Mouse (Mus musculus) liver, embryonic 15.5 days (tissue): Measurements from ENCODE around the gene 4930550C14Rik. TPM values are rescaled to one million over a fixed set of nuclear protein-coding genes. Genes with fewer than 3 reads are reported as not detected.
A peak's percentile ranks its signal among the peaks of the same experiment; 100 is the strongest.

Experiments
- ATAC-seq: fragments of 200-750 bp; cut with Nextera tagmentation; 2 replicates; pipeline ENCODE4 v1.8.0; 2017; ENCODE audit warnings: moderate number of reproducible peaks, mild to moderate bottlenecking, moderate library complexity; ENCODE audit not compliant: insufficient read depth
- H3K27ac ChIP-seq: fragments of 300-500 bp; sonication (generic); replicated peaks from 2 replicates; pipeline ENCODE4 v1.5.1; 2015; ENCODE audit warnings: mild to moderate bottlenecking, inconsistent platforms
- H3K27me3 ChIP-seq: fragments of 300-500 bp; sonication (generic); 2 replicates; pipeline ENCODE4 v1.6.1; 2015; ENCODE audit warnings: mild to moderate bottlenecking, inconsistent platforms
- H3K36me3 ChIP-seq: fragments of 300-500 bp; sonication (generic); replicated peaks from 2 replicates; pipeline ENCODE4 v1.6.1; 2015; ENCODE audit warnings: moderate library complexity, mild to moderate bottlenecking, inconsistent platforms
- H3K4me1 ChIP-seq: fragments of 300-500 bp; sonication (generic); replicated peaks from 2 replicates; pipeline ENCODE4 v1.6.1; 2015; ENCODE audit warnings: inconsistent platforms
- H3K4me2 ChIP-seq: fragments of 300-500 bp; sonication (generic); 2 replicates; pipeline ENCODE4 v1.6.1; 2015; ENCODE audit warnings: moderate library complexity, mild to moderate bottlenecking, inconsistent platforms
- H3K4me3 ChIP-seq: fragments of 300-500 bp; sonication (generic); replicated peaks from 2 replicates; pipeline ENCODE4 v1.5.1; 2015; ENCODE audit warnings: mild to moderate bottlenecking, inconsistent platforms
- H3K9ac ChIP-seq: fragments of 300-500 bp; sonication (generic); 2 replicates; pipeline ENCODE4 v1.6.1; 2015; ENCODE audit warnings: moderate library complexity, mild to moderate bottlenecking, inconsistent platforms
- H3K9me3 ChIP-seq: fragments of 300-500 bp; sonication (generic); replicated peaks from 2 replicates; pipeline ENCODE4 v1.6.1; 2016; ENCODE audit warnings: inconsistent platforms
- WGBS: fragments of 180-500 bp; shearing (Covaris S2); methylation state at CpG from one replicate; pipeline ENCODE4 v1.1.7; 2015; ENCODE audit warnings: mixed read lengths; ENCODE audit not compliant: insufficient replicate concordance; 5-methylcytosine and 5-hydroxymethylcytosine counted together
- polyA plus RNA-seq: library from polyadenylated mRNA; unstranded; fragments of >200 nt; fragmentation: Nextera tagmentation; extraction: Ambion mirVana; gene quantifications from 2 replicates; pipeline ENCODE4 v1.2.1, GENCODE M21; 2015

Gene 4930550C14Rik
- polyA plus RNA-seq, 1 experiment from 2014 or later = 0.88 TPM

GRCm38 (mm10) chr9:53404050-53404752 lies 2.1 kb downstream of the 4930550C14Rik start:
- Histone ChIP-seq H3K4me3 (no peak overlapping the region), H3K9ac (no peak overlapping the region), H3K9me3 (no peaks in the 10 kb centered on the region), H3K27me3 (no peaks in the 10 kb centered on the region), H3K27ac (no peak overlapping the region), H3K36me3 (no peaks in the 10 kb centered on the region), H3K4me2 (no peak overlapping the region), H3K4me1 (peaks cover 8% of the 10 kb centered on the region)
- WGBS = 68% methylated on average over 6 of the region's 6 CpGs
- no peak for ATAC-seq

- ATAC-seq = peak; percentile 49; the same call in 1 of the 2 replicates
- WGBS = 25% methylated on average over 21 of the region's 21 CpGs
- Histone ChIP-seq H3K4me1 (peaks cover 17% of the 10 kb centered on the region), H3K4me3 (peak overlapping the region; percentile 17), H3K36me3 (no peaks in the 10 kb centered on the region), H3K27ac (no peak overlapping the region), H3K4me2 (peak overlapping the region; percentile 49), H3K9me3 (no peaks in the 10 kb centered on the region), H3K27me3 (no peaks in the 10 kb centered on the region), H3K9ac (no peak overlapping the region)
Observed at GRCm38 (mm10) chr9:53404753-53405722, 2.9 kb downstream of the 4930550C14Rik start.

GRCm38 (mm10) chr9:53408548-53408947 lies 6.4 kb downstream of the 4930550C14Rik start:
- no peak for ATAC-seq
- Histone ChIP-seq H3K4me2 (no peak overlapping the region), H3K27ac (no peak overlapping the region), H3K4me1 (peaks cover 30% of the 10 kb centered on the region), H3K36me3 (no peaks in the 10 kb centered on the region), H3K9ac (no peak overlapping the region), H3K9me3 (no peaks in the 10 kb centered on the region), H3K27me3 (no peaks in the 10 kb centered on the region), H3K4me3 (no peak overlapping the region)
- WGBS = 56% methylated on average over 4 of the region's 4 CpGs

- Histone ChIP-seq H3K27me3 (no peaks in the 10 kb centered on the region), H3K4me1 (peaks cover 30% of the 10 kb centered on the region), H3K36me3 (no peaks in the 10 kb centered on the region), H3K9me3 (no peaks in the 10 kb centered on the region), H3K4me3 (no peak overlapping the region), H3K27ac (peak overlapping the region; percentile 51; the same call in 1 of the 2 replicates), H3K4me2 (peak overlapping the region; percentile 42), H3K9ac (no peak overlapping the region)
- no peak for ATAC-seq
- WGBS = 91% methylated on average over 2 of the region's 2 CpGs
Observed at GRCm38 (mm10) chr9:53408953-53409361, 6.8 kb downstream of the 4930550C14Rik start.

- H3K9ac ChIP-seq = no peak overlapping the region
- peak; percentile 82 for ATAC-seq
- no peaks in the 10 kb centered on the region for H3K27me3 ChIP-seq
- H3K36me3 ChIP-seq = no peaks in the 10 kb centered on the region
- H3K9me3 ChIP-seq = no peaks in the 10 kb centered on the region
- WGBS = 41% methylated on average over 3 of the region's 3 CpGs
- peak overlapping the region; percentile 51 for H3K27ac ChIP-seq
- H3K4me2 ChIP-seq = peak overlapping the region; percentile 42
- peaks cover 30% of the 10 kb centered on the region for H3K4me1 ChIP-seq
- H3K4me3 ChIP-seq = no peak overlapping the region
Observed at GRCm38 (mm10) chr9:53409427-53409826, 7.3 kb downstream of the 4930550C14Rik start.

- no peaks in the 10 kb centered on the region for H3K36me3 ChIP-seq
- H3K9me3 ChIP-seq = no peaks in the 10 kb centered on the region
- H3K27me3 ChIP-seq = no peaks in the 10 kb centered on the region
- peak overlapping the region; percentile 85 for H3K27ac ChIP-seq
- H3K9ac ChIP-seq = peak overlapping the region; percentile 35; the same call in 1 of the 2 replicates
- peak overlapping the region; percentile 19 for H3K4me3 ChIP-seq
- H3K4me1 ChIP-seq = peaks cover 30% of the 10 kb centered on the region
- ATAC-seq = peak; percentile 98
- WGBS = 14% methylated on average over 9 of the region's 9 CpGs
- peak overlapping the region; percentile 56 for H3K4me2 ChIP-seq
Observed at GRCm38 (mm10) chr9:53422133-53422896, 20.2 kb downstream of the 4930550C14Rik start.

GRCm38 (mm10) chr9:53426726-53427125 lies 24.6 kb downstream of the 4930550C14Rik start:
- Histone ChIP-seq H3K4me1 (peaks cover 24% of the 10 kb centered on the region), H3K36me3 (no peaks in the 10 kb centered on the region), H3K9me3 (no peaks in the 10 kb centered on the region), H3K27me3 (no peaks in the 10 kb centered on the region), H3K4me3 (no peak overlapping the region), H3K9ac (no peak overlapping the region), H3K4me2 (no peak overlapping the region), H3K27ac (no peak overlapping the region)
- 59% methylated on average over 3 of the region's 3 CpGs for whole genome bisulfite sequencing
- peak; percentile 29; the same call in 1 of the 2 replicates for ATAC-seq

GRCm38 (mm10) chr9:53427638-53428037 lies 25.5 kb downstream of the 4930550C14Rik start:
- Histone ChIP-seq H3K4me3 (no peak overlapping the region), H3K4me2 (no peak overlapping the region), H3K4me1 (peaks cover 19% of the 10 kb centered on the region), H3K27me3 (no peaks in the 10 kb centered on the region), H3K27ac (no peak overlapping the region), H3K36me3 (no peaks in the 10 kb centered on the region), H3K9ac (no peak overlapping the region), H3K9me3 (no peaks in the 10 kb centered on the region)
- WGBS = 48% methylated on average over 3 of the region's 3 CpGs
- no peak for ATAC-seq

GRCm38 (mm10) chr9:53435830-53436570 lies 33.9 kb downstream of the 4930550C14Rik start:
- H3K4me2 ChIP-seq = no peak overlapping the region
- no peak for ATAC-seq
- peaks cover 8% of the 10 kb centered on the region for H3K36me3 ChIP-seq
- no peak overlapping the region for H3K4me3 ChIP-seq
- H3K9ac ChIP-seq = no peak overlapping the region
- H3K9me3 ChIP-seq = no peaks in the 10 kb centered on the region
- WGBS = 68% methylated on average over 14 of the region's 14 CpGs
- no peaks in the 10 kb centered on the region for H3K4me1 ChIP-seq
- H3K27me3 ChIP-seq = no peaks in the 10 kb centered on the region
- H3K27ac ChIP-seq = no peak overlapping the region

GRCm38 (mm10) chr9:53450609-53451008 lies 48.5 kb downstream of the 4930550C14Rik start:
- H3K27ac ChIP-seq = no peak overlapping the region
- no peaks in the 10 kb centered on the region for H3K9me3 ChIP-seq
- 70% methylated on average over 1 of the region's 1 CpGs for WGBS
- H3K4me2 ChIP-seq = no peak overlapping the region
- H3K9ac ChIP-seq = no peak overlapping the region
- peaks cover 38% of the 10 kb centered on the region for H3K36me3 ChIP-seq
- ATAC-seq = no peak
- no peaks in the 10 kb centered on the region for H3K4me1 ChIP-seq
- no peaks in the 10 kb centered on the region for H3K27me3 ChIP-seq
- no peak overlapping the region for H3K4me3 ChIP-seq
